Mouse (Mus musculus): ENCODE results near the gene Ndufs3. TPM values are rescaled to one million over a fixed set of nuclear protein-coding genes. Genes with fewer than 3 reads are reported as not detected.
"Not testable (repeated sequence)": the region's sequence is repeated elsewhere in the genome, so short reads cannot be mapped to it uniquely, and the experiment has no call there.

Ndufs3 gene
- total RNA-seq, 4 experiments from 2014 or later: 244 to 284 (median 255) TPM

DNA sequence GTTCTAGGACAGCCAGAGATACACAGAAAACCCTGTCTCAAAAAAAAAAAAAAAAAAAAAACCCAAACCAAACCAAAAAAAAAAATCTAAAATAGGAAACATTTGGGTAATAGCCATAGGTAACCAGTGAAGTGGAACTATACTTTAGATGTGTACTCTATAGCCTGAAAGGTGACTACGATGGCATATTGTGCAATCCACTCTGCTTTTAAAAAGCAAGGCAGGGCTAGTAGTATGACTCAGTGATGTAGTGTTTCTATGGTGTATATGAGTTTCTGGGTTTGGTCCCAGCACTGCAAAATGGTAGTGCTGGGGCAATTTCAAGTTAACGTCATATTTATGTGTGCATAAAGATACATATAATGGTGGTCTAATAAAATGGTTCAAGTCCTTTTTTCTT lies 2.1 kb upstream of the Ndufs3 start:
- DNase-seq (ENCODE audit: low spot score in 2 of 2): no peak

- DNase-seq (ENCODE audit: low spot score in 2 of 2): no peak
These were observed 213 bp upstream of the Ndufs3 start for GRCm38 (mm10) chr2:90904856-90905224.

GRCm38 (mm10) chr2:90903398-90903797 lies 1.2 kb downstream of the Ndufs3 start:
- no peak for DNase-seq (ENCODE audit: low spot score in 2 of 2)

GRCm38 (mm10) chr2:90894299-90894677 lies 10.3 kb downstream of the Ndufs3 start:
- DNase-seq (ENCODE audit: low spot score in 2 of 2): not testable (repeated sequence)

GRCm38 (mm10) chr2:90893673-90894298 lies 10.8 kb downstream of the Ndufs3 start:
- no peak for DNase-seq (ENCODE audit: low spot score in 2 of 2)

DNA sequence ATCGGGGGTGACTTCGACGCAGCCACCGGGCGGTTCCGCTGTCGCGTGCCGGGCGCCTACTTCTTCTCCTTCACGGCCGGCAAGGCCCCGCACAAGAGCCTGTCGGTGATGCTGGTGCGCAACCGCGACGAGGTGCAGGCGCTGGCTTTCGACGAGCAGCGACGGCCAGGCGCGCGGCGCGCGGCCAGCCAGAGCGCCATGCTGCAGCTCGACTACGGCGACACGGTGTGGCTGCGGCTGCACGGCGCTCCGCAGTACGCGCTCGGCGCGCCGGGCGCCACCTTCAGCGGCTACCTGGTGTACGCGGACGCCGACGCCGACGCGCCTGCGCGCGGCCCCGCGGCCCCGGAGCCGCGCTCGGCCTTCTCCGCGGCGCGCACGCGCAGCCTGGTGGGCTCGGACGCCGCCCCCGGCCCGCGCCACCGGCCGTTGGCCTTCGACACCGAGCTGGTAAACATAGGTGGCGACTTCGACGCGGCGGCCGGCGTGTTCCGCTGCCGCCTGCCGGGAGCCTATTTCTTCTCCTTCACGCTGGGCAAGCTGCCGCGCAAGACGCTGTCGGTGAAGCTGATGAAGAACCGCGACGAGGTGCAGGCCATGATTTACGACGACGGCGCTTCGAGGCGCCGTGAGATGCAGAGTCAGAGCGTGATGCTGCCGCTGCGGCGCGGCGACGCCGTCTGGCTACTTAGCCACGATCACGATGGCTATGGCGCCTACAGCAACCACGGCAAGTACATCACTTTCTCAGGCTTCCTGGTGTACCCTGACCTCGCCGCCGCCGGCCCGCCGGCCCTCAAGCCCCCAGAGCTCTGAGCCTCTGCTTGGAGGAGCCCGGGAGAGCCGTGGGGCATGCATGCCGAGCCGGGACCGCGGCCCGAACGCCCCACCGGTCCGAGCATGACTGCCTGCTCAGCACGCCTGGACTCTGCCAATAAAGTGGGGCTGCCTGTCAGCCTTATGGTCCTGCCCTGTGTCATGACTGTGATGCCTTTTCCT lies 14.8 kb downstream of the Ndufs3 start:
- DNase-seq (ENCODE audit: low spot score in 2 of 2): peak in 1 of 2 experiments; percentile 54

DNA sequence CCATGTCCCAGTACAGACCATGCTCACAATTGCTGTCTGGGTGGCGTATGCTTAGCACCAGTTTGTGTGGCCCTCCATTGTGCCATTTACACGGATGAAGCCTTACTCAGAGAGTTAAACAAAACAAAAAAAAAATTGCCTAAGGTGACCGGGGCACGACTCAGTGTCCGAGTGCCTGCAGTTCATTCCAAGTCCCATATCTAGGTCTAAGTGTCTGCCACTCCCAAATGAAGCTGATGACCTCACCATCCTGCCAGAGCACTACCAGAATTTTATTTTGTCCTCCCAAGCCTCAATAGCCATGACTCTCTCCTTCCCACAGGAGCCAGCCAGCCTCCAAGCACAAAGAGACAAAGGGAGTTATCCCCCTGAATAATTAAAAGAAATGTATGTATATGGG lies 17.0 kb downstream of the Ndufs3 start:
- DNase-seq (ENCODE audit: low spot score in 2 of 2): no peak

GRCm38 (mm10) chr2:90886436-90886835 lies 18.2 kb downstream of the Ndufs3 start:
- DNase-seq (ENCODE audit: low spot score in 2 of 2): no peak

DNA sequence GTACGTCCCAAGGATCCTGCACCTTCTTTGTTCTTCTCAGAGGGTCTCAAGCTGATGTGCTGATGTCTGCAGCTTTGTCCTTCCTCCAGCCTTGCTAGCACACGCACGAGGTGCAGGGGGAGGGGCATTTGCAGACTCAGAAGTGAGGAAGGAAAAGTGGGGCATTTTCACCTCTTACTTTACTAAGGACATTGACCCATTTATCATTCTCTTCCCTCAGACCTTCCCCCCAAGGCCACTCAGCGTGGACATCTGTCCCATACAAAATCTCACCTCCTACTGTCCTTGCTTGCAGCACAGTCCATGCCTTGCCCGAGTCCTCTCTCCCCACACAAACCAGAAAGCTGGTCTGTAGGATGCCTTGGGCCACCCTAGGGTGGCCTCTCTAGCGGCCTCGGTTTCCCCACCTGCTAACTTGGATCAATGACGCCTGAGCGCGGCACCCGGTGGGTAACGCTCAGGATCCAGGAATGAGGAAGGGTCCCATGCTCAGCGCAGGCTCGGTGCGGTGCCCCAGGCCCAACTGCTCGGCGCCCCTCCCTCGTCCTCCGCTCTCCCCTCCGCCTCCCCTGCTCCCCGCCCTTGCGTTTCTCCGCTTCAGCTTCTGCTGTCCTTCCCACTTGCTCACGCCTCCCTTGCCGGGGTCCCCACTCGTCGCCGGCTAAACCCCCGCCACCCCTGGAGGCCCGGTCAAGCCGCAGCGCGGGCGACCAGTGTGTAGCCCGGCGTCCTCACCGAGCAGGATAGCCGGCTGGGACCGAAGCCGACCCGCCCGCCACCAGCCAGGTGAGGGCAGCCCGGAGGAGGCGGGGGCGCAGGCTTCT lies 19.2 kb downstream of the Ndufs3 start, which contains the start of gene C1qtnf4:
C1qtnf4 (plus strand) TSS at position 643 of the 824 bp plus-strand sequence.
- DNase-seq (ENCODE audit: low spot score in 2 of 2): peak in 1 of 2 experiments; percentile 45

GRCm38 (mm10) chr2:90881824-90882223 lies 22.8 kb downstream of the Ndufs3 start:
- DNase-seq (ENCODE audit: low spot score in 2 of 2): no peak

DNA sequence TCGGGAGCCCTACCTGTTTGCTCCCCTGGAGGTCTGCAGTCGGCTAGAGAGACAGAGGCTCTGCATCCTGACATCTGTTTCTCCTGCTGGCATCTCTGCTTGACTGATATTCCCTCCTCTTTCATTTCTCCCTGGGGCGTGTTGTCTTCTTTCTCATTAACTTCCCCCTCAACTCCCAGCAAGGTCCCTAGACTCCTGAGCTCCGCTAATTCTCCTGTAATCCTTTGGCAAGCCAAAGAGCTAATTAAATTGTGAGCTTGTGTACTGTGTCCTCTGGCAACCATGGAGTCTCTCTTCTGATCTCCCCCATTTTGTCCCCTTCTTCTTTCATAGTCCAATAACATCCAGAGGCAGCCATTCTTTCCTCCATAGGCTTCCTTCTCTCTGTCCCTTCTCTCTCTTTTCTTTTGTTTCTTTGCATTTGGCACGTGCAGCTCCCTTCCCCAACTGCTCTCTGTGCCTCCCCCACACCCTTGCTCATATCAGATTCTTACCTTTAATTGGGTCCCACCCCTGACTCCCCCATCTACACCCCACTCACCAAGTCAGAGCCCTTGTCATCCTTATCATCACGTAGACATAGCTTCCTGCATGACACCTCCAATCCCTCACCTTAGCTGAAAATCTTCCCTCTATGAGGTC lies 24.4 kb downstream of the Ndufs3 start:
- no peak for DNase-seq (ENCODE audit: low spot score in 2 of 2)

- no peak for DNase-seq (ENCODE audit: low spot score in 2 of 2)
These were observed 25.2 kb downstream of the Ndufs3 start for GRCm38 (mm10) chr2:90879419-90879818.

GRCm38 (mm10) chr2:90877584-90878259 lies 26.9 kb downstream of the Ndufs3 start:
- DNase-seq (ENCODE audit: low spot score in 2 of 2): no peak

DNA sequence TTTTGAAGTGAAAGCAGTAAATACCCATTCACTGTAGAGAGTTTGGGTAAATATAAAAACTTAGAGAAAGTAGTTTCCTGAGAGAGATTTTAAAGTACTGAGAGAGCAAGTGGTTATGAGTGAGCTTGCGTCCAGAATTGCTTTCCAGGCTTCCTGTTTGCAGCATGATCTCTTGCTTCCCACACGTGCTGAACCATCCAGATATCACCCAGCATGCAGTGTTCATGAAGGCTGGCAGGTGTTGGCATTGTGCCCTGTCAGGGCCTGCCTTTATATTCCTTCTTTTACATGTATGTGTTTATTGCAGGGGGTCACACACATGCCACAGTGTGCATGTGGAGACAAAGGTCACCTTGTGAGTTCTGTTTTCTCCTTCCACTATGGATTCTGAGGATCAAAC lies 29.4 kb downstream of the Ndufs3 start:
- no peak for DNase-seq (ENCODE audit: low spot score in 2 of 2)

DNA sequence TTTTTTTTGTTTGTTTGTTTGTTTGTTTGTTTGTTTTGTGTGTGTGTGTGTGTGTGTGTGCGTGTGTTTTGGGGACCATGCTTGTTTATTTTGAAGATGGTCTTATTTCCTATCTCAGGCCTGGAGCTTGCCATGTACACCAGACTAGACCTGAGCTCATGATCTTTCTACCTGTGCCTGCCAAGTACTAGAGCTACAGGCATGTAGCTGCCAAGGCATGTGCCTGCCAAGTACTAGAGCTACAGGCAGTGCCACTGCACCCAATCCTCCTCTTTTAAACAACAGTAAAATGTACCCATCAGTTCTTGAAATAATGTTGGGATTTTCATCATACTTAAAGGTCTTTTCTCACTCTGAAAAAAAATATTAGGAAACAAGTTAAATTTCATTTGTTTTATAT lies 30.6 kb downstream of the Ndufs3 start:
- DNase-seq (ENCODE audit: low spot score in 2 of 2): no peak

DNA sequence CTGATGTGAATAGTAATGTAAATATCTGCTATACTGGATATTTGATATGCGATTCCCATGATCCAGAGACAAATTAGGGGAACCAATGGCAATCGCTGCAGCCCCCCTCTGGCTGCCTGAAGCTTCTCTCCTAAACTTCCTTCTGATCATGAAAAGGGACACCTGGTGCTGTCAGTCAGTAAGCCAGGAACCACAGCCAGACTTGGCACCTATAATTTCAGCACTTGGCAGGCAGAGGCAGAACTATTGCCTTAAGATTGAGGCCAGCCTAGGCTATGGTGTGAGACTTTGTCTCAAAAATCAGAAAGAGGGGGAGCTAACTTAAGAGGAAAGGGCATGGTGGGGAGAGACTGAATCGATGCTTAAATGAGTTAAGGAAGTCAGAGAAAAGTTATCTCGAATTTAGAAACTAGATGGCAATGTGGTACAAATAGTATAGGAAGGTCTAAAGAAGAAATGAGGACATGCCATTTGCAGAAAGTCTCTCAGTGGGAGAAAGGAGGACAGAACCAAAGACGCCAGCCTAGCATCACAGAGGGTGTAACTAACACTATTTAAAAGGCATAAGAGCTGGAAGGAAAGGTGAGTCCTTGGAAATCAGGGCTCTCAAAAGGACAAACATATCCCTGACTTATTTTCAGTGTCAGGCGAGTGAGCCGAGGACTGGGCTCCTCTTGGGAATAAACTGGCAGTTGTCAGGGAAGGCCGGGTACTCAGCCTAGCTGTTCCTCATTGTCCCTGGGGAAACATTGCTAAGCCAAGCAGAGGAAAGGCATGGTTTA lies 33.3 kb downstream of the Ndufs3 start:
- no peak for DNase-seq (ENCODE audit: low spot score in 2 of 2)

DNA sequence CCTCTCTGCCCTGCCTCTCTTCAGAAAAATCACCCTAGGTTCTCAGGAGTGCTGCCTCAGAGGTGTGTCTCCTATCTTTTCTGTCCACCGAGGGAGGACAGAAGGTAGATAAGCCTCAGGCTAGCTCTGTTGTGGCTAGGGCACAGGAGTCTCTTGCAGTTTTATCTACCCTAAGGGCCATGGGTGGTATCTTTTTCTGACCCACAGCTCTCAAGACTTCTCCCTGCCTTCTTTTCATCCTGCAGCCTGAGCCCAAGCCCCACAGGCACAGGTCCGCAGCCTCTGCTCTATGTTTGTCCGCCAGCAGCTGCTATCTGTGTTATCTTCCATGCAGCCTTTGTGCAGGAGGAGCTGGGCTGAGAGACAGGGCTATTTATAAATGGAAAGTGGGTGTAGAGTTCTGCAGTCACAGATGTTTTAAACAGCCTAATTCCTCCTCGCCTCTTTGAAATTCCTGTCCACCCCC lies 34.5 kb downstream of the Ndufs3 start:
- DNase-seq (ENCODE audit: low spot score in 2 of 2): peak in 1 of 2 experiments; percentile 80

DNA sequence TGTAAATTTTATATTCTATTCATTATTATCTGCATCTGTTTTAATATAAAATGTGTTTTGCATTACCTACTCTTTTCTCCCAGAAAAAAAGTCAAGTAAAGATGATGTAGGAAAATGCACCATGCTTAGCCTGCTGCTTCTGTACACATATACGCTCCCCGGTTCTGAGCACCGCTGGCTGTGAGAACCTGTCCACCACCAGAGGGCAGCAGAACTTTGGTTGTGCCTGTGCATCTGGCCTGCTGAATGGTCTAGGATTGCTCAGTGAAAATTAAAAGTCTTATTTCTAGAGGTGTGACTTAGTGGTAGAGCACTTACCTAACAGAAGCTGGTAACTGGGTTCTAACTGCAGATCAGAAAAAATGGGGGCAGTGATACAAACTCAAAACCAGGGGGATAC lies 38.1 kb downstream of the Ndufs3 start:
- peak; percentile 60 to 82 for DNase-seq (ENCODE audit: low spot score in 2 of 2)

- no peak for DNase-seq (ENCODE audit: low spot score in 2 of 2)
These were observed 40.4 kb downstream of the Ndufs3 start for GRCm38 (mm10) chr2:90864184-90864583.

DNA sequence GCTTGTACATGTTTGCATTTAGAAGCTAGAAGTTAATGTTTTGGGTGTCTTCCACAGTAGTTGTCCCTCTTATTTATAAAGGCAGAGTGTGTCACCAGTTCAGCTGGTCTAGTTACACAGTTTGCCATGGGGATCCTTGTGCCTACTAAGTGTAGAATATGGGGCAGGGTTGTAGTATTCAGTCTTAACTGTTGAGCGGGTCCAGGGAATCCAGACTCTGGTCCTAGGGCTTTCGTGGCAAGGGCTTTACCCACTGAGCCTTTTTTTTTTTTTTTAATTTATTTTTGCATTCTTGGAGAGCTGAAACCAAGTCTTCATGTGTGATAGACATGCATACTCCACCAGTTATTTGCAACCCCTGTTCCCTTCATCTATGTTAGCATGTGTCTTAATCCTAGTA lies 43.1 kb downstream of the Ndufs3 start:
- no peak for DNase-seq (ENCODE audit: low spot score in 2 of 2)
